Mouse (Mus musculus) heart, postnatal 0 days (tissue): ENCODE measurements around the gene Csnk2a2. TPM values are rescaled to one million over a fixed set of nuclear protein-coding genes. Genes with fewer than 3 reads are reported as not detected.

Experiments
- ATAC-seq: fragments of 200-750 bp; cut with Nextera tagmentation; 2 replicates; pipeline ENCODE4 v1.8.0; 2017; ENCODE audit warnings: low read depth, moderate number of reproducible peaks, moderate library complexity; ENCODE audit not compliant: insufficient read depth
- DNase-seq: peaks from one replicate; pipeline ENCODE4 v3.0.0-alpha.2; 2016; ENCODE audit warnings: low spot score
- H3K27ac ChIP-seq: fragments of 300-500 bp; sonication (generic); 2 replicates; pipeline ENCODE4 v1.5.1; 2014; ENCODE audit warnings: low read depth, mild to moderate bottlenecking
- H3K27me3 ChIP-seq: fragments of 300-500 bp; sonication (generic); 2 replicates; pipeline ENCODE4 v1.6.1; 2014; ENCODE audit warnings: low read length, mixed read lengths; ENCODE audit not compliant: control insufficient read depth, insufficient read depth
- H3K36me3 ChIP-seq: fragments of 300-500 bp; sonication (generic); replicated peaks from 2 replicates; pipeline ENCODE4 v1.6.1; 2014; ENCODE audit warnings: low read length, mixed read lengths; ENCODE audit not compliant: control insufficient read depth, insufficient read depth
- H3K4me1 ChIP-seq: fragments of 300-500 bp; sonication (generic); 2 replicates; pipeline ENCODE4 v1.6.1; 2014; ENCODE audit warnings: antibody characterized with exemption; ENCODE audit not compliant: control insufficient read depth, insufficient read depth
- H3K4me2 ChIP-seq: fragments of 300-500 bp; sonication (generic); 2 replicates; pipeline ENCODE4 v1.6.1; 2014; ENCODE audit warnings: low read depth, mild to moderate bottlenecking, low read length, moderate library complexity
- H3K4me3 ChIP-seq: fragments of 300-500 bp; sonication (generic); 2 replicates; pipeline ENCODE4 v1.5.1; 2014; ENCODE audit warnings: low read depth, low read length
- H3K9ac ChIP-seq: fragments of 300-500 bp; sonication (generic); replicated peaks from 2 replicates; pipeline ENCODE4 v1.6.1; 2014; ENCODE audit warnings: low read depth, low read length, mixed read lengths
- H3K9me3 ChIP-seq: fragments of 300-500 bp; sonication (generic); replicated peaks from 2 replicates; pipeline ENCODE4 v1.6.1; 2016; ENCODE audit warnings: low read length; ENCODE audit not compliant: control insufficient read depth
- CTCF ChIP-seq: IDR thresholded peaks from 2 replicates; pipeline ENCODE4 v1.5.1; 2016; ENCODE audit warnings: antibody characterized with exemption, control low read depth, low read depth
- EP300 ChIP-seq: IDR thresholded peaks from 2 replicates; pipeline ENCODE4 v1.6.1; 2016; ENCODE audit warnings: antibody characterized with exemption, low read depth
- WGBS: fragments of 180-500 bp; shearing (Covaris S2); extraction: QIAGEN DNeasy Blood & Tissue Kit; methylation state at CpG from one replicate; pipeline ENCODE4 v1.1.7; 2014; 5-methylcytosine and 5-hydroxymethylcytosine counted together
- polyA plus RNA-seq: library from polyadenylated mRNA; unstranded; fragments of >200 nt; fragmentation: Nextera tagmentation; extraction: Ambion mirVana; gene quantifications from 2 replicates; pipeline ENCODE4 v1.2.1, GENCODE M21; 2015
- total RNA-seq: library from RNA; depleted of rRNA; stranded (reverse); fragments of >200 nt; gene quantifications from 2 replicates; pipeline ENCODE4 v1.2.3, GENCODE M21; 2014; ENCODE audit warnings: low replicate concordance

The Csnk2a2 gene
- total and polyA plus RNA-seq, 2 experiments from 2014 or later = 6.2 to 27.6 TPM

- TF ChIP-seq CTCF (no peak), EP300 (no peak)
- no peak for DNase-seq
- no peaks in the 10 kb centered on the region for H3K36me3 ChIP-seq
- H3K9me3 ChIP-seq = no peaks in the 10 kb centered on the region
- 63% methylated on average over 3 of the region's 3 CpGs for WGBS
- H3K4me2 ChIP-seq = no peak overlapping the region
- H3K27ac ChIP-seq = no peak overlapping the region
- no peak overlapping the region for H3K9ac ChIP-seq
- no peak for ATAC-seq
- no peak overlapping the region for H3K4me3 ChIP-seq
- no peaks in the 10 kb centered on the region for H3K27me3 ChIP-seq
- H3K4me1 ChIP-seq = no peaks in the 10 kb centered on the region
These were observed 6.6 kb upstream of the Csnk2a2 start for GRCm38 (mm10) chr8:95496420-95496819.

- ATAC-seq = no peak
These were observed 5.6 kb upstream of the Csnk2a2 start for GRCm38 (mm10) chr8:95495444-95495843.

GRCm38 (mm10) chr8:95492057-95492456 is 2.2 kb upstream of the Csnk2a2 start:
- DNase-seq (no peak), ATAC-seq (no peak)
- no peak overlapping the region for H3K27ac ChIP-seq
- no peaks in the 10 kb centered on the region for H3K9me3 ChIP-seq
- WGBS = 68% methylated on average over 4 of the region's 4 CpGs
- no peak overlapping the region for H3K9ac ChIP-seq
- no peak overlapping the region for H3K4me3 ChIP-seq
- no peaks in the 10 kb centered on the region for H3K27me3 ChIP-seq
- no peaks in the 10 kb centered on the region for H3K36me3 ChIP-seq
- H3K4me1 ChIP-seq = peaks cover 12% of the 10 kb centered on the region; the same call in 1 of the 2 replicates
- no peak overlapping the region for H3K4me2 ChIP-seq
- TF ChIP-seq EP300 (no peak), CTCF (no peak)

More at GRCm38 (mm10) chr8:95495444-95495843, 5.6 kb upstream of the Csnk2a2 start:
- WGBS = 86% methylated on average over 6 of the region's 6 CpGs
- H3K4me3 ChIP-seq = no peak overlapping the region
- DNase-seq = no peak
- no peak overlapping the region for H3K9ac ChIP-seq
- no peaks in the 10 kb centered on the region for H3K9me3 ChIP-seq
- H3K4me2 ChIP-seq = no peak overlapping the region
- no peak overlapping the region for H3K27ac ChIP-seq
- H3K27me3 ChIP-seq = no peaks in the 10 kb centered on the region
- TF ChIP-seq EP300 = no peak
- no peak for TF ChIP-seq CTCF
- H3K36me3 ChIP-seq = no peaks in the 10 kb centered on the region
- H3K4me1 ChIP-seq = no peaks in the 10 kb centered on the region

GRCm38 (mm10) chr8:95488698-95489332 is 1.0 kb downstream of the Csnk2a2 start:
- H3K27me3 ChIP-seq = no peaks in the 10 kb centered on the region
- peak overlapping the region; percentile 85 for H3K9ac ChIP-seq
- H3K9me3 ChIP-seq = no peaks in the 10 kb centered on the region
- DNase-seq (peak; percentile 82), ATAC-seq (peak; percentile 90)
- 4% methylated on average over 14 of the region's 42 CpGs for WGBS
- peak overlapping the region; percentile 60; the same call in 1 of the 2 replicates for H3K27ac ChIP-seq
- H3K4me2 ChIP-seq = peak overlapping the region; percentile 95
- no peak for TF ChIP-seq EP300
- peak; percentile 58 for TF ChIP-seq CTCF
- H3K4me1 ChIP-seq = peaks cover 12% of the 10 kb centered on the region; the same call in 1 of the 2 replicates
- H3K4me3 ChIP-seq = peak overlapping the region; percentile 81
- peaks cover 22% of the 10 kb centered on the region for H3K36me3 ChIP-seq

GRCm38 (mm10) chr8:95487800-95488697 is 1.8 kb downstream of the Csnk2a2 start:
- Histone ChIP-seq H3K9me3 (no peaks in the 10 kb centered on the region), H3K4me3 (peak overlapping the region; percentile 81), H3K9ac (peak overlapping the region; percentile 85), H3K4me1 (peaks cover 12% of the 10 kb centered on the region; the same call in 1 of the 2 replicates), H3K27me3 (no peaks in the 10 kb centered on the region), H3K4me2 (peak overlapping the region; percentile 95), H3K36me3 (peaks cover 30% of the 10 kb centered on the region), H3K27ac (peak overlapping the region; percentile 60; the same call in 1 of the 2 replicates)
- TF ChIP-seq EP300 (no peak), CTCF (no peak)
- under 1% methylated on average over 33 of the region's 95 CpGs for WGBS
- DNase-seq (no peak), ATAC-seq (peak; percentile 45)
